Mouse (Mus musculus) embryo, embryonic 10 days (tissue): ENCODE measurements at regions not wholly inside any gene's neighbourhood (a gene's known extent, or its start where the extent isn't known, plus 50 kb on each side); places are given as distances from the start of the nearest gene placed in this dataset.

Experiments used
- DNase-seq: peaks from one replicate; pipeline ENCODE4 v3.0.0-alpha.2; 2015; ENCODE audit warnings: low spot score

GRCm38 (mm10) chr11:32908723-32909411 lies 84.5 kb upstream of the Smim23 start:
- DNase-seq: no peak

DNA sequence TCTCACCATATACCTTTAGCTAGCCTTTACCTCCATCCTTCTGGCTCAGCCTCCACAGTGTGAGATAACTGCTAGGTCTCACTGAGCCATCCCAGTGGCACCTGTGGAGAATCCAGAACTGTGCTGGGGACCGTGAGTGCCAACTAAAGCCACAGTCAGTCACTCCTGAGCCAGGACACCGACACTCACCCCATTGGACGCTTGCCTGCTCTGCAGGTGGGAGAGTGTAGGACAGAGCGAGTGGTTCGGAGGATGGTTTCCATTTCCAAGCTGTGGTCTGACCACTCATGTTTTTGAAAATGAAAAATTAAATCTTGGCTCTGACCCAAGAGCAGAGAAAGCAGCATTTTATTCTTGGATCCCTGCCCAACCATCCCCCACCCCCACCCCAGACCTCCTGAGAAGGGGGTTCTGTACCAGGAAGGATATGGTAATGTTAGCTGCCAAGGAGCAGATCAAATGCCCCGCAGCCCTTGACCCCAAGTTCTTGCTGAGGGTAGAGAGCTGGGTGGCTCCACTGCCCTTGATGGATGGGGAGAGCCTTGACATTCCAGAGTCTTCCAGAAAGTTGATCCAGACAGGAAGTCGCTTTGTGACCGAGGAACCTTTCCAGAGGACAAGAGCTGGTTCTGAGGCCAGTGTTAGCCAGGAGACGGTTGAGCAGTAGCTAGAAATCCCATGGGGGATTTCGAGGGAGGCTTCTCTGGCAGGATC lies 83.3 kb upstream of the Smim23 start:
- DNase-seq: no peak

- no peak for DNase-seq
Measured at GRCm38 (mm10) chr11:32903970-32904369, 79.6 kb upstream of the Smim23 start.

DNA sequence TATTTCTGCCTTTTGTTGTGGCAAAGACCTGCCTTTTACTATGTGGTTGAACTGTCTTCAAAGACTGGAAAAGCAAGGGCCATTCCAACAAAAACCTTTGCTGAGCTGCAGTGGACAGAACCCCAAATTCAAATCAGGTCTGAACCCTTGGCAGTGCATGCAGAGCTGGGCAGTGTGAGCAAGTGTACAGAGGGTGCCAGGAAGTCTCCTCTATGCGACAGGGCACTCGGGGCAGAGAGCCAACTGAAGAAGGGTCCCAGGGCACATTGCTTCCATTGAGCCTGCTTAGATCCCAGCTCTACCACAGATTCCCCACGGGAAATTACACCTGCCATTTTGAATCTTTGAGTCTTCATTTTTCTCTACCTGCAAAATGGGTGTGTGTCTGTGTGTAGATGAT lies 79.0 kb upstream of the Smim23 start:
- DNase-seq: no peak

DNA sequence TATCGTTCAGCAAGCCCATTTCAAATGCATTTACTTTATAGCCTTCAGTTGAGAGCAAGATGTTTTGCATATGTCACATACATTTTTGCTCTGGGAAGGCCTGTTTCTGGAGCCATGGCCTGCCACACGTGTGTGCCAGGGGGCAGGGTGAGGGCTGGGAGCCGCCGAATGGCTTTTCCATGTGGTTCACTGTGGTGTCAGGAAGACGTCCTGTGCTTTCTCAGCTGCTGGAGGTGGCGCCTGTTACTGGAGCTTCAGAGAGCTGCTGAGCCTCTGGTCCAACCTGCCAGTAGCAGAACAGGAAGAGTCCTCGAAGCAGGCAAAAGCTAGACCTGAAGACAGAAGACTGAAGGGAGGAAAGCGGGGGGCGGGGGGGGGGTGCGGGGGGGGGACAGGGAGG lies 78.5 kb upstream of the Smim23 start:
- DNase-seq: peak; percentile 55

DNA sequence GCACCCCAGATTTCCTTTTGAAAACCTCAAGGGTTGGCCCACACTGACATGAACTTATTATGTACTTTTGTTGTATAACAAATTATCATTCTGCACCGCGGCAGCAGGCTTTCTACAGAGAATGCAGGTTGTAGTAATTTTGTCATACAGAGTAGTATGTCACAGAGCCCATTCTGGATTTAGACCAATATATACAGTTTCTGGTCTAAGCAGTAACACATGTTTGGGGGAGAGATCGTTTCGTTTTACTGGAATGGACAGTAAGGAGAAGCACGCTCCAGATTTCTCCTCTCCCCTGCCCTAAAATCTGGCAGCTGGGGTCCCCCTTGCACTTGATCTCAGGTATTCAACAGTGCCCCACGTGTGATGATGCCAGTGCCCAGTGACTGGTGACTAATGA lies 76.0 kb upstream of the Smim23 start:
- no peak for DNase-seq

GRCm38 (mm10) chr11:32899604-32900216 lies 75.3 kb upstream of the Smim23 start:
- DNase-seq: no peak

GRCm38 (mm10) chr11:32895400-32895799 lies 71.0 kb upstream of the Smim23 start:
- DNase-seq: no peak

DNA sequence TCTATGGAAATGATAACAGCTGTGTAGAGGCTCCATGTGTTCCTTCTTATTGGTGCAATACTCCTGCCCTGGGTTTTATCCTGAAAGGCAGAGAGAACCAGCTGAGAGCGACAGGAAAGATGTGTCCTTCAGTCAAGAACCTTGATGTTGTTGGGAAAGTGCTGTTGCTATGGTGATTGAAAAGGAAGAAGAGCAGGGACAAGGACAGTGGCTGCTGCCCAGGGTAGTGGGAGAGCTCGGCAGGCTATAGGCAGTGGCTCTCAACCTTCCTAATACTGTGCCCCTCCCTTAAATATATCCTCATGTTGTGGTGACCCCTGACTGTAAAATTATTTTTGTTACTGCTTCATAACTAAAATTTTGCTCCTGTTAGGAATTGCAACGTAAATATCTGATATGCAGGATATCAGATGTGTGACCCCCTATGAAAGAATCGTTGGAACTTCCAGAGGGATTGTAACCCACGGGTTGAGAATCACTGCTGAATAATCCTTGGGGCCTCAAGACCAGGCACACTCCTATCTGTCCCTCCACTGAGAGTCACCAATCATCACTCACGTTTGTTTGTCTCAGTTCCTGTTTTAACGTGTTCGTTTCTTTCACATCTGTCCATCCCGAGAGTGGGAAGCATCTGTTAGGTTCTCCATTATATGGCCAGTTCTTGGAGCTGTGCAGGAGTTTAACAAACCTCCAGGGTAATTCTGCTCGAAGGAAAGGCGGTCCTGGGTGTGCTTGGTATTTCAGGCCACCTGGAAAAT lies 68.9 kb upstream of the Smim23 start:
- DNase-seq: no peak

- no peak for DNase-seq
Measured at GRCm38 (mm10) chr11:32892496-32892895, 68.1 kb upstream of the Smim23 start.

DNA sequence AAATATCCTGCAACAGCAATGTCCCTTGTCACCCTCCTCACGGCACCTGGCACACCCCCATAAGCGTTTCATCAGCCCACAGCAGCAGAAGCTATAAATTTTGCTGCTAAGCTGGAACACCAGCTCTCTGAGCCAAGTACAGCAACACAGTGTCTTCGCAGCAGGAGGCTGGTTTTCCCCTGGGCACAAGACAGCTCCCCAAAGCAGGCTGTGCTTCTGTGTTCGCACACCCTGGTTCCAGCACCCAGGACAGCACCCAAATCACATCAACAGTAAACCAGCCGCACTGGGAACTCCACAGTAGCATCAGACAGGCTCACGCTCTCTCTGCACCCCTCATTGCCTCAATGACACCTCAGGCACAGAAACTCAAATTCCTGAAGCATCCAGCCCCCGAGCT lies 64.8 kb upstream of the Smim23 start:
- DNase-seq: peak; percentile 58

- no peak for DNase-seq
Measured at GRCm38 (mm10) chr11:32884744-32885143, 60.3 kb upstream of the Smim23 start.

DNA sequence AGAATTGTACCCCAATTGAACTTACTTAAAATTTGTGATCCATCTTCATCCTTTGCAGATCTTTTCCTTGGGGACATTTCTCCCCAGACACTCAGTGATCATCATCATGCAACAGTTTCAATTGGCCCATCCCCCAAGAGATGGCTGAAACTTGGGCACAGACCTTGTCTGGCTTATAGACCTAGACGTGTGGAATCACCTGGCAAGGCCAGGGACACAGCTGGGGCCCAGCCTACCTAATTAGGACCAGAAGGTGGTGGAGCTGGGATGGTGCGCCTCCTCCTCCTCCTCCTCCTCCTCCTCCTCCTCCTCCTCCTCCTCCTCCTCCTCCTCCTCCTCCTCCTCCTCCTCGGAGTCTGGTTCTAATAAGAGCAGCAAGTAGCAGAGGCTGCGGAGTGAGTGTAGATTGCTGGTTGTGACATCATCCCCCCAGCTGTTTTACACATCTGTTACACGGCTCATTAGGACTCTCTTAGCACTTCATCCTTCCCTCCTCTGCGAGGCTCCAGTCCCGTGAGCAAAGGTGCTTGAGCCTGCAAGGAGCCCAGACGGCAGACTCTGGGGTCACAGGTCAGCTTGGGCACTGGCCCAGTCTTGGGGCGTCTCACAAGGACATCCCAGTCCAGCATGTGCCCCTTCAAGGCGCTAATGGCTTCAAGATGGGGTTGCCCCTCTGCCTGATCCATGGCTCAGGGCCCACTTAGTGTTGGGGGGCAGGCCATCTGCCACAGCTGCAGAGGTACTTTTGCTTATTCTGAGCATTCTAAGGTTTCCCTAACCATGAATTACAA lies 58.9 kb upstream of the Smim23 start:
- peak; percentile 60 for DNase-seq

DNA sequence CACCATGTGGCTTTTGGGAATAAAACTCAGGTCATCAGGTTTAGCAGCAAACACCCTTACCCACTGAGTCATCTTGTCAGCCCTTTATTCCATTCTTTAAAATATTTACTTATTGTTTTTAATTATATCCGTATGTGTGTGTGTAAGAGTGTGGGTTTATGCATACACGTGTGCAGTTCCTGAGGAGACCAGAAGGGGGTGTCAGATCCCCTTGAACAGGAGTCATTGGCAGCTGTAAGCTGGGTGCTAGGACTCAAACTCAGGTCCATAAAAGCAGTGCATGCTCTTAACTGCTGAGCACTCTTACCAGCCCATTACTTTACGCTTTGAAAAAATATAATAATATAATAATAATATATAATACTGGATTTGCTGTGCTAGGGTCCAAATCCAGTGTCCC lies 54.6 kb upstream of the Smim23 start:
- no peak for DNase-seq
